Mouse (Mus musculus): ENCODE measurements at regions not wholly inside any gene's neighbourhood (a gene's known extent, or its start where the extent isn't known, plus 50 kb on each side); places are given as distances from the start of the nearest gene placed in this dataset.

DNA sequence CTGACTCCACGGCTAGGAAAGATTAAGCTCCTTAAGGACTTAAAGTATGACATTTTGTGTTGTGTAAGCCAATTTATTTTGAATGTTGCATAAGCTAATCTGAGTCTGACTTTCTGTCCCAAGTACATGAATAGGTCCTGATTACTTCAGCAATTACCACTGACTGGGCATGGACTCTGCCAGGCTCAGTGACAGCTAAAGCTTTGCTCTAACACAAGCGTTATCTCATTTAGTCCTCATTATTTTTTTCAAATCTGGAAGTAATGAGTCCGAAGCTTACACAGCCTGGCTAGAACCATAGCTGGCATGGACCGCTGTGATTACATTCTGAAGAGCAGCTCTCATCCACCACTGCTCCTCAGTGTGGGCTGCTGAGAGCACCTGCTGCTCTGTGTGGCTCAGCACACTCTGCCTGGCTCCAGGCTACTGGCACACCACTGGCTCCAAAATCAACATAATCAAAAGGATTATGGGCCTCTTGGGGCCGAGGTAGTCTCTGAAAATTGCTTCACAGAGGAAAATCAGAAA, 753.0 kb upstream of the Jmjd1c start:
- DNase-seq (ENCODE audit: low spot score): no peak

DNA sequence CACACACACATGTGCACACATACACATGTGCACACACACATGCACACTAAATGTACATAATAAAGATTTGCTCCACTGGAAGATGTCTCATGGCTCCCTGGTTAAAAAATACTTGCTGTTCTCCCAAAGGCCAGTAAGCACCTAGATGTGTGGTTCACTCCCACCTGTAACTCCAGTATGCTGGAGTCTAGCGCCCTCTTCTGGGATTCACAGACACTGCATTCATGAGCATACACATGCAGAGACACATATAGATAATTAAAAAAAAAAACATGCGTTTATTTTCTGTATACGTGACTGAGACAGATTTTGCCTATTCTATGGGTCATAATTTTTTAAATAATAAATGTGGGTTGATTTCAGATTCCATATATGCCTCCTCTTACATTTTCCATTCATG, 747.5 kb upstream of the Jmjd1c start:
- peak; percentile 5 for DNase-seq (ENCODE audit: low spot score)

DNA sequence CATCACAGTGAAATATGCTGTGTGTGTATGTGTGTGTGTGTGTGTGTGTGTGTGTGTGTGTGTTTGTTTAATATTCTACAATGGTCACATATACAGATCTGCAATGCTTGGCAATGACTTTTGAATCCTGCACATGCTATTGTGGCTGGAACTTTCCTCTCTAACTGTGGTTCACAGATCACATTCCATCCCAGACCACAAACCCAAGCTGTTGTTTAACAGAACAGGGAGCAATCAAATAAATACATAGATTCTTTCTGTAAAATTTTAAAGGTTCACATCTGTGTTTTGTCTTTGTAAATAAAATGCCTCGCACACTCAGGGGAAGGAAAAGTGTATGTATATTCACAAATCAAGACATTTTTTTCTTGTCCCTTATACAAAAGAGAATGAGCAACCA, 744.9 kb upstream of the Jmjd1c start:
- no peak for DNase-seq (ENCODE audit: low spot score)

DNA sequence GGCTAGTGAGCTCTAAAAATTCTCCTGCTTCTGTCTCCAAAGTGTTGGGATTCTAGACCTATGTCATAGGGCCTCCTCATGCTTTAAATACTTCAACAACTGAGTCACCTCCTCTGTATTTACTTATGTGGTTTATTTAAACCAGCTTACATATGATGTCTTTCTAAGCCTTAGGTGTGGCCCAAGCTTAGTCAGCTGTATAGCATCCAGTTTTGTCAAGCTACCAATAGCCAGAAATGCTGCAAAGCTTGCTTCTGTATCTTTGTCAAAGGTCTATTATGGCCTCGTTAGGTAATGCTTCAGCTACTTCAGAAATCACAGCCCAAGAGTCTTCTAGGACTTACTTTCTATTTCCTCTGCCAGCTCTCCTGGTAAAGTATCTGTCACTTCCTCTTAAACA, 741.9 kb upstream of the Jmjd1c start:
- DNase-seq (ENCODE audit: low spot score): no peak

DNA sequence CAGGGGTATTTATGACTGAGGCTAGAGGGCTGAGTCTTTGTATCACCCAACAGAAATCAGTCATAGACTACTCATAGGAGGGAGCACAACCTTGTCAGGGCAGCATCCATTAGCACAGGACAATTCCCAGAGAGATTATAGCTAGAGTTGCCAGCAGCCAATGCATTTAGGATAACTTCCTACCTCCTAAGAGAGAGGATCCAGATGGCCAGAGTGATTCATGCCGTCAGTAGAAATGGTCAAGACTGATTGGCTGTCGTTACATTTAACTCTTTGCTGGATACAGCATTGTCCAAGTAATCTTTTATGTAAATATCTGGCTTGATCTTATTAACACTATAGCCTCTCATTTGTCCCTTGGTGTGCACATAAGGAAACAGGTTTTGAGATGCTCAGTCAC, 740.9 kb upstream of the Jmjd1c start:
- no peak for DNase-seq (ENCODE audit: low spot score)

DNA sequence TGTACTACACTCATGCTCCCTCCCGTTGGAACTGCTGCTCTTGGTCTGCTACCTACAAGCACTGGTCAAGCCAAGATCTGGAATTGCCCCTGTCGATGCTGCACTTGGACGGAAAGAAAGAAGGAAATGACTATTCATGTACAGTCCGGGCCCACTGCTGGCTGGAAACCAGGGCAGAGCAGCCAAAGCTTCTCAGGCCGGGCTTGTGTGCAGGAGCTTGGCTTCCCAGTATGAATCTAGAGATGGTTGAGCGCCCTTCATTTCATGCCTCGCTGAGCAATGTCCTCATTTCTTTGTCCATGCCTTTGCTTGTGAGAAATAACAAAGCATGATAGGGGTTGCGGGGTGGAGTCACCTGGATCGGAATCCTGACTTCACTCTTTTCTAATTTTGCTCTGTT, 738.2 kb upstream of the Jmjd1c start:
- DNase-seq (ENCODE audit: low spot score): no peak

DNA sequence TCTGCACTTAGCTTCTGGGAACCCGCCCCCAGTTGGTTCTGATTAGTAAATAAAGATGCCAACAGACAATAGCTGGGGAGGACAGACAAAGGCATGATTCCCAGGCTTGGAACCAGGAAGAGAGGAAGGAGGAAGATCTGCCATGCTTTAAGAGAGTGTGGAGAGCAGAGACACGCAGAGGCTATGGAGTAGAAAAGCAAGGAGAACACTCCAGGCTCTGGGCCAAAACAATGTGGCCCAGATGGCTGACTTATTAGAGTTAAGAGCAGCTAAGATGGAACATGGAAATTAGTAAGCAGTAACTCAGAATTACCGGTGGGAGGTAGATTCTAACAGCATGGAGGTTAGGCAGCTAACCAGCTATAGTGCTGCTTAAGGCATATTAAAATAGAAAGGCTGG, 725.8 kb upstream of the Jmjd1c start:
- DNase-seq (ENCODE audit: low spot score): no peak

DNA sequence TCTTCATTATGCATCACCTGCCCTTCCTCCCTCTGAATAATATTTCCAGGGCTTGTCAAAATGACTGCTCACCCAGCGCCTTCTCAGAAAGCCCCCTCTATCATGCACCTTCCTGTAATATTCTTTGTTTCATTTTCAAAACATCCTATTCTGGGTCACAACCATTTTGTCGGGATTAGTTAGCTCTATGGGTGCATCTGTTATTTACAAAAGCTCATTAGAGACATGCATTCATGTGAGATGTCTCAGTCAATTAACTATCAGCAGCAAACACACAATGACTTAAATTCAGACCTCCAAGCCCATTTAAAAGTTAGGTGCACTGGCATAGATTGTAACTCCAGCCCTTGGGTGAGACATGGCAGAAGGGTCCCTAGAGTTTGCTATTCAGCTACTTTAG, 724.2 kb upstream of the Jmjd1c start:
- no peak for DNase-seq (ENCODE audit: low spot score)
